Mouse (Mus musculus) layer of hippocampus, postnatal 14 days (tissue): Measurements from ENCODE around the gene Ift172. TPM values are rescaled to one million over a fixed set of nuclear protein-coding genes. Genes with fewer than 3 reads are reported as not detected.

Source experiments
- DNase-seq, 2 experiments: peaks; one replicate each; pipeline ENCODE4 v3.0.0; 2021 to 2022; ENCODE audit warnings: low spot score in 2 of 2, mixed read lengths in 1 of 2
- total RNA-seq, 2 experiments: library from RNA; stranded (reverse); gene quantifications; 2 replicates each; pipeline ENCODE4 v1.2.3; 2021

Ift172 gene
- total RNA-seq, 2 experiments from 2014 or later, result 76.4 to 83.3 TPM

GRCm38 (mm10) chr5:31266101-31266500 is 24.8 kb downstream of the Ift172 start:
- no peak for DNase-seq

DNA sequence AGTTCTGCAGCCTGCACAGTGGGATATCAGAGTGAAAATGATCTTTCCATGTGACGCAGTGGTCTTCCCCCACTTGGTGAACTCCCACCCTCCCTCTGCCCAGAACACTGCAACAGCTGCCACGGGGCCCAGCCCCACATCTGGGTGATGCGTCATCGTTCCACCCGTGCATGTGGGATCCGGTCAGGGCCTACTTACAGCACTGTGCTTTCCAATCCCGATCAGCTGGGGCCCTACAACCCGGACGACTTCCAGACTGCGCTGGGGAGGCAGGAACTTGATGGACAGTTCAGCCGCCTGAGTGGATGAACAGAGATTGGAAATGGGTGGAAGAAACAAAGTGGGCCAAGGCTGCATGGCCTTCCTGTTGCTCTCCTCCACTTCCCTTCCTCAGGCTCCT is 33.3 kb downstream of the Ift172 start:
- DNase-seq, result no peak

DNA sequence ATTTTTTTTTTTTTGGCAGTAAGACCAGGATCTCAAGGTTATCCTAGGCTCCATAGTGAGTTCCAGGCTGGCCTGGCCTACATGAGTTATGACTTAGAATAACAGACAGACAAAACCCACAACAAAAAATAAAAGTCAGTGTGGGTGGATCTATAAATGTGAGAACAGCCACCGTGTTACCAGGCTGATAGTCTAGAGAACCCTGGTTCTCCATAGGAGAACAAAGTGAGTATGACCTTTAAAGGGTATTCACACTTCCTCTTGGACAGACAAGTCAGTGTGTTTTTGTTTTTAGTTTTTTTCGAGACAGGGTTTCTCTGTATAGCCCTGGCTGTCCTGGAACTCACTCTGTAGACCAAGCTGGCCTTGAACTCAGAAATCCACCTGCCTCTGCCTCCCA is 34.9 kb downstream of the Ift172 start:
- DNase-seq, result no peak

DNA sequence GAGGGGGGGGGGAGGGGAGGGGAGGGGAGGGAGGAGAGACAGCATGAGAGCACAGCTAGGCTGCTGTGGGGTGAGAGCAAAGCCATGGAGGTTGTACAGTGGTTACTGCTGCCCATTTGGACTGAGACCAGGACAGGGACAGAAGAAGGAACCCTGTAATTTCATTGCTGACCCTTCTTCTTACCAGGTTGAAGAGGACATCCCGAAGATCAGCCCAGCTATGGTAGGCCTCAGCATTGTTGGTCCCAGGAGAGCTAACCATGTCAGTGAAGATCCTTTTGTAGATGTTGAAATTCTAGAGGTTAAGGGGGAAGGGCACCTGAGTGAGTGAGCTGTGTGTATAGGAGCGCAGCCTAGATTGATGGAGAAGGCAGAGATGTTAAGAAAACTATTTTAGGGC is 35.5 kb downstream of the Ift172 start:
- DNase-seq, result no peak

GRCm38 (mm10) chr5:31254901-31255300 is 36.0 kb downstream of the Ift172 start:
- no peak for DNase-seq

DNA sequence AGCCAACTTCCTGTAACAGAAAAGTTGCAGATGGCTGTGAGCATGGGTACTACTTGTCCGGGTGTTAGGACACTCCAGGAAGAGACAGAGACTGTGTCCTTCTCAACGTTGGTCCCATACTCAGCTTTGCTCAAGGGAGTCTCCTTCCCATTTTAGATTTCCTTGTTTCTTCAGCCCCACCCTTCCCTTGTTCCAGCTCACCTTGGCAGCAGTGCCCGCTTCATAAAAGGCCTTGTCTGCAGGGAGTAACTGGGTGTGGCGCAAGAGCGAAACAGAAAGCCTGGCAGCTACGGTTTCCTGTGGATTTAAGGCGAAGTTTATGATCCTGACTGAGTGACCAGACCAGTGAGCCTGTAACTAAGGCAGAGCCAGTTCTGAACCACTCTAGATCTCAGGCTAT is 36.5 kb downstream of the Ift172 start:
- no peak for DNase-seq

GRCm38 (mm10) chr5:31253806-31254205 is 37.1 kb downstream of the Ift172 start:
- DNase-seq, result no peak

GRCm38 (mm10) chr5:31252795-31253545 is 37.9 kb downstream of the Ift172 start:
- no peak for DNase-seq

DNA sequence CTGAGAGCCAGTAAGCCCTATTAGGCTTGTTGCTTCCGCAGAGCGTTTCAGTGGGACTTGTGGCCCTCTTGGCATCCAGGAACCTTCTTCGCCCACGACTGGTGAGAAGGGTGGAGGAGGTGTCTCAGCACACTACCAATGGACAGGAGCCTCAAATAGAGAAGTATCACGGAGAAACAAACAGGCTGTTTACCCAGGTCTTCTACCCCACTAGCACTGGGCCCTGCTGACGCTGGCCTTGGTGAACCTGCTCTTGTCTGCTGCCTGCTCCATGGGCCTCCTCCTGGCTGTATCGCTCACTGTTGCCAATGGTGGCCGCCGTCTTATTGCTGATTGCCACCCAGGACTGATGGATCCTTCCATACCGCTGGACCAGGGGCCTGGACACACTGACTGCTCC is 38.8 kb downstream of the Ift172 start:
- no peak for DNase-seq

GRCm38 (mm10) chr5:31251541-31252101 is 39.3 kb downstream of the Ift172 start, which contains the start of gene Krtcap3:
TSS of gene Krtcap3 (plus strand) at chr5:31251691.
- peak in 1 of 2 experiments; percentile 22 for DNase-seq

DNA sequence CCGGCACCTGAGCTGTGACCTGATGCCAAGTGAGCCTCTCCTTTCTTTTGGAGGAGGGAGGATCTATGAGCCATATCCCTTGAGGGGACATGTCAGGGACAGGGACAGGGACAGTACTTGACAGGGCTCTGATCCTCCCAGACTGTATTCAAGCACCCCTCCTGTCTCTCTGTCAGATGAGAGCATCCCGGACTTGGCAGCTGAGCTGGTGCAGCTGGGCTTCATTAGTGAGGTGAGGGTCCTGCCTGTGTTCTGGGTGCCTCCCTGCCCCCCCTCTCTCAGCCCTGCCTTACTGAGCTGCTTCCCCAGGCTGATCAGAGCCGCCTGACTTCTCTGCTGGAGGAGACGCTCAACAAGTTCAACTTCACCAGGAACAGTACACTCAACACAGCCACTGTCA is 40.2 kb downstream of the Ift172 start:
- no peak for DNase-seq

- no peak for DNase-seq
Measured at GRCm38 (mm10) chr5:31242191-31242590, 48.7 kb downstream of the Ift172 start.

- no peak for DNase-seq
Measured at GRCm38 (mm10) chr5:31241522-31242034, 49.3 kb downstream of the Ift172 start.

DNA sequence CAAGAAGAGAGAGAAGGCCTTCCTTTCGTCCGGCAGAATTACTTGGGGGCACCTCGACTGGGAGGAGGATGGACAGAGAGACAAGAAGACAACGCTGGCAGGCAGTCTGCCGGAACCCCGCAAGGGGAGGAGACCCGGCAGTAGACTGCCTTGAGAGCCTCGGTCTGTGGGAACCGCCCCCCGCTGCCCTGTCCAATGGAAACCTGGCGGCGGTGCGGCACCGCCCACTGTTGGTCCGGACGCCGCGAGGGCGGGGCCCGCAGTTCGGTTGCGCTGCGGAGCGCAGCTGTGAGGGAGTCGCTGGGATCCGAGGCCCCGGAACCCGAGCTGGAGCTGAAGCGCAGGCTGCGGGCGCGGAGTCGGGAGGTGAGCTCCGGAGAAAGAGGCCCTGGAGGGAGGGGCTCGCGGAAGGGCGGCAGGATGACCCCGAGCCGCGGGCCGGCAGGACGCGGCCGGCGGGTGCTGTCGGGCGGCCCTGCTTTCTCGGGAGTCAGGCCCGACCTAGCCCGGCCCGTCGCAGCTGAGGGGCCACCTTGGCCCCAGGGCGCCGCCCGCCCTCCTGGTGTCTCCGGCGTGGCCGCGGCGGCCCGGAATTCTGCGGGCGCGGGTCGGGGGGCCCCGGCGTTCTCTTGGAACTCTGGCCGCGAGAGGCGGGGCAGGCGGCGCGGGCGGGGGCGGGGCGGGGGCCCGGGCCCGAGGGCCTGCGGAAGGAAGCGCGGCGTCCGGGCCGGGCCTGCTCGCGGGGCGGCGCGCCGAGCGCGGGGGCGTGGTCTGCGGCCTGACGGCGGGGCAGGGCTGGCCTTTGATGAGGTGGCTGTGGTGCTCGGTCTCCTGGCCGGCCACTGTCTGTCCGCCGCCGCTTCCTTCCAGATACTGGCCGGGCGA is 50.0 kb downstream of the Ift172 start, which contains the start of the genes Nrbp1 and Gm9970:
Gene Nrbp1 (plus strand): TSS at position 228 of the 885 bp plus-strand sequence.
Gene Gm9970 (minus strand): TSS at position 596 of the 885 bp plus-strand sequence.
- peak; percentile 94 to 95 for DNase-seq

DNA sequence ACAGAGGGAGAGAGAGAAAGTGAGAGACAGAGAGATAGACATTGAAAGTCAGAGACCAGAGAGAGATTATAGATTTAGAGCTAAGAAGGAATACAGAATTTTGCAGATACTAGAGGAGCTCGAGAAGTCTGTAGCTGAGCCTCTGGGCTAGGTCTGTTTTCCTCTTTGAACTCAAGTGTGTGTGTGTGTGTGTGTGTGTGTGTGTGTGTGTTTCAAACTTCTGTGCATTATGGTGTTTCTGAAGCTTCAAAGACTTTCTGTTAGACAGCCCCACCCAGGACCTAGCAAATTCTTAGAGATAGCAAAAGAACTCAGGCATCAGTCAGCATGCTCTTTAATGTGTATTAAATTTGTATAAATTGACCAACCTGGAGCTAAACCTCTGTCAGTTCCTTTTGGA is 64.3 kb downstream of the Ift172 start:
- no peak for DNase-seq

DNA sequence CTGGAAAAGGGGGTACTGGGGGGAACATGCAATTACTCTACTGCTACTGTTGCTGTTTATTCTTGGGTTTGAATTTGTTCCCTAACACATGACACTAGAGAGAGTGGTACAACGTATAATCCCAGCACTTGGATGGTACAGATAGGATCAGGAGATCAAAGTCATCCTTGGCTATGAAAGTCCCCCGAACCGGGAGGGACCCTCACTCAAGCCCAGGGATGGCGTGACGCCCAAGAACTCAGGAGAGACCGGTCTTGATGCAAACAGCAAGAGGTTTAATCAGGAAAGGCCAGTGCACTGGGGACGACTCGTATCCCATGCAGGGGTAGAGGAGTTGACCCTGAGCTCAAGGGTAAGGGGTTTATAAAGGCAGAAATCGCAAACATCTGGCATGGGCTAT is 68.2 kb downstream of the Ift172 start:
- DNase-seq, result no peak

DNA sequence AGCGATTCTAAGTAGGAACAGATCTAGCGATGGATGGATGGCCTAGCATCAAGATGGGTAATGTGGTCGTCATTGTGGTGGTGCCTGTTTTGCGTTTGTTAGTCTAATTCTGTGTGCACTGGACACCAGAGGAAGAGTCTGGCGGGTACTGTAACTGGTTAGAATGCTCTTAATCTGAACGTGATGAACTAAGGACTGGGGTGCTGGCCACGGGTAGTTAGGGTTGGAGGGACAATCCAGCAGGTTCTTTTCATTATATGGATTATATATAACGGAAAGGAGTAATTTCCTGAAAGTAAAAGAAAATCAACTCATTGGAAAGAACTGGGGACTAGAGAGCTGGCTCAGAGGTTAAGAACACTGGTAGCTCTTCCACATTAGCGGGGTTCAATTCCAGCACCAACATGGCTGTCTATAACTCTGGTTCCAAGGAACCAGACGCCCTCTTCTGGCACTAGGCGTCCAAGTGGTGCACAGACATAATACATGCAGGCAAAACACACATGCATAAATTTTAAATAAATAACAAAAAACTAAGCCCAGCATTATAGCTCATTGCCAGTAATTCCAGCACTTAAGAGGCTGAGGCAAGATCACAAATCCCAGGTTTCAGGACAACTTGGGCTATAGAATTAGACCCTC is 69.5 kb downstream of the Ift172 start:
- DNase-seq, result peak in 1 of 2 experiments; percentile 38

GRCm38 (mm10) chr5:31220448-31221303 is 70.2 kb downstream of the Ift172 start, which contains the start of gene Ppm1g:
TSS of gene Ppm1g (minus strand) at chr5:31220687.
- DNase-seq, result peak; percentile 95 to 96

- DNase-seq, result peak; percentile 51 to 63
Measured at GRCm38 (mm10) chr5:31219911-31220447, 70.9 kb downstream of the Ift172 start.

- no peak for DNase-seq
Measured at GRCm38 (mm10) chr5:31219474-31219873, 71.4 kb downstream of the Ift172 start.
